Mouse (Mus musculus) lung, postnatal 25 days (tissue): ENCODE measurements around the gene 8030474K03Rik.
"Not testable (repeated sequence)": the region's sequence is repeated elsewhere in the genome, so short reads cannot be mapped to it uniquely, and the experiment has no call there.

Experiments
- DNase-seq: peaks from one replicate; pipeline ENCODE4 v3.0.0; 2022; ENCODE audit warnings: low spot score

Gene 8030474K03Rik

DNA sequence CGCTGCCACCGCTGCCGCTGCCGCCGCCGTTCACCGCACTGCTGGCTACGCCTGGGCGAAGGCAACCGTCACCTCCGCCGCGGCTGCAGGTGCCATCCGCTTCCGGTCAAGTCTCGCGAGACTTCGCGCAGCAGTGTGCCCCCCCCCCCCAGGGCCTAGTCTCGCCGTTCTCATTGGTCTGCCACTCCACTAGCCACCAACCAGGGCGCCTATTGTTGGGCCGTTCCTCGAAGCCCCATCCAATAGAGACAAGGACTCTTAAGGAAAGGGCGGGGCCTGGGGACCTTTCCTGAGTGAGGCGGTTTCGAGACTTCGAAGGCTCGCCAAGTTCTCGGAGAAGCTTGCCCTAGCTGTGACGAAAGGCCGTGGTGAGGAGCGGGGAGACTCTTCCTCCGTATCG is at the start of gene 8030474K03Rik, which contains the start of gene Gm4779:
TSS of gene 8030474K03Rik (plus strand) at position 315 of the 400 bp plus-strand sequence.
TSS of gene Gm4779 (minus strand) at position 82 of the 400 bp plus-strand sequence.
- no peak for DNase-seq

DNA sequence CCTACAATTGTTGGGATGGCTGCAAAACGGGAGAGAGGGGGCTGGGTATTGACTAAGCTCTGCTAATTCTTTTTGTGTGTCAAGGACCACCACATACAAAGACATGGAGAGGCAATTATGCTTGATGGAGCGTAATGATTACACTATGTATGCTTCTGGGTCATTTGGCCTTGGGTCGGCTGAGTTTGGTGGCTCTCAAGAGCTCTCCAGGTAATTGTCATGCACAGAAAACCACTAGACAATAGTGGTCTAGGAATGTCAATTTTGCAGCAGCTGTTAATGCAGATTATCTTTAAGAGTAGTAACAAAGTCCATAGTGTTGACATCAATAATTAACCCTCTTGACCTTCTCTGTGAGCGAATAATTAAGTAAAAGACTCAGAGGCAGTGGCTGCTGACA is 44.3 kb upstream of the 8030474K03Rik start:
- DNase-seq, result no peak

DNA sequence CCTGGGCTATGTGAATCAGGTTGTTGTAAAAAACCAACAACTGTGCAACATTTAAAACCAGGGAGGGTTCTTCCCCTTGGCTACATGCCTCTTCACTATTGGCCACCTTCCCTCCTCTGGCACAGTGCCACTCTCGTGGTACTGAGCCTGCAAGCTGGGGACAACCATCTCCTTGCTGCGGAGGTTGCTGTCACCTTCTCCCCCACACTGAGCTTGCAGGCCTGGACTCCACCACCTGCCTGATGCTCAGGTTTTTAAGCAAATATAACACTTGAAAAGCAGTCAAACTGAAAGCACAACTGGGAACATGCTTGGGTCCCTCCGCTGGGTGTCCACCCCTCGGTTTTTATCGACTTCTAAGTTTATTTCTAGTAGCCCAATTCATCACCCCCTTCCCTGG is 40.0 kb upstream of the 8030474K03Rik start:
- no peak for DNase-seq

GRCm38 (mm10) chrX:101764621-101765020 is 29.8 kb upstream of the 8030474K03Rik start:
- DNase-seq, result no peak

DNA sequence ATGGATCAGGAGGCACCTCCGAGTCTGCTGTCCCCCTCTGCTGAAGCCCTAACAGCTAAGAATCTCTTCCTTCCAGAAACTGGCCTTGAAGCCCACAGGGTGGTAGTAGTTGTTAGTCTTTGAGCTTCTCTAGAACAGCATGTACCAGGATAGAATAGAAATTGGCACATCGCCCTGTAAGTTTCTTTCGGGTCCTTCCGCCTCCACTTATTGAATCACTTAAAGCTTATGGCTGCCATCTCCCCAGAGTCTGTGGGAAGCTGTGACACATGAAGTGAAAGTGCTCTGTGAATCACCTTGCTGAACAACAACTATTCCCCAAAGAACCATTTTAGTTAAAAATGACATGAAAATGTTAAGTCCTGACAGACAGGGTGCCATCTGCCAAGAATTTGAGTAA is 29.3 kb upstream of the 8030474K03Rik start:
- DNase-seq, result no peak

GRCm38 (mm10) chrX:101767280-101767679 is 27.2 kb upstream of the 8030474K03Rik start:
- DNase-seq, result no peak

DNA sequence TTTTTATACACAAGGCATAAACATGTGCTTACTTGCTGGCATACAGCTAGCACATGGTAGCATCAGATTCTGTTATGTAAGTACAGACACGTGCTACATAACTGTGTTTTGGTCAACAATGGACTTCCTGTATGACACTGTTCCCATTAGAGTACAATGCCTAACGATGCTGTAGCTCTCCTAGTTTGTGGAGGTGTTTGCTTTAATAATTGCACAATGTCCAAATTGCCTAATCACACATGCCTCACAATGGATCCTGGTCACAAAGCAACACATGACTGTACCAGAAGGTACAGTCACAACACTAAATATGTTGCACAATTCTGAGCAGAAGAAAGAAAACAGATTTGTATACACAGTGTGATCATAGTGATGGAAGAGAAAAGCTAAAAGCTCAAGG is 25.0 kb upstream of the 8030474K03Rik start:
- peak; percentile 13 for DNase-seq

DNA sequence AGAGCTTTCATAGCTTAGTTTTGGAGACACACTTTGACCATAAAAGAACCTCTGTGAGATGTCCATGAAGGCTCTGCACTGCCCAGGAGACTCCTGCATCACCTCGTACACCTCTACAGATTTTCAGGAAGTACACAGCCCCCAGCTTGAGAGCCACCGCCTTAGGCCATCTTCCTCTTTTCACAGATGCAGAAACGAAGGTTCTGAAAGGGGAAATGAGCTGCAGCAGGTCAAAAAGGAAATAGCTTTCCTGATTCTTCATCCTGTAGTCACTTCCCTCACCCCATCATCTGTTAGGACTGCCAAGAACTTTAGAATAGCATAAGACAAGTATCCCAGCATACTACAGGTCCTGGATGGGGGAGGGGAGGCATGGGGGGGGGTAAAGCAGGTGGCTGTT is 24.1 kb upstream of the 8030474K03Rik start:
- DNase-seq, result peak; percentile 24

- DNase-seq, result peak; percentile 50
Measured at GRCm38 (mm10) chrX:101772035-101772434, 22.4 kb upstream of the 8030474K03Rik start.

- DNase-seq, result peak; percentile 26
Measured at GRCm38 (mm10) chrX:101791551-101791950, 2.9 kb upstream of the 8030474K03Rik start.

DNA sequence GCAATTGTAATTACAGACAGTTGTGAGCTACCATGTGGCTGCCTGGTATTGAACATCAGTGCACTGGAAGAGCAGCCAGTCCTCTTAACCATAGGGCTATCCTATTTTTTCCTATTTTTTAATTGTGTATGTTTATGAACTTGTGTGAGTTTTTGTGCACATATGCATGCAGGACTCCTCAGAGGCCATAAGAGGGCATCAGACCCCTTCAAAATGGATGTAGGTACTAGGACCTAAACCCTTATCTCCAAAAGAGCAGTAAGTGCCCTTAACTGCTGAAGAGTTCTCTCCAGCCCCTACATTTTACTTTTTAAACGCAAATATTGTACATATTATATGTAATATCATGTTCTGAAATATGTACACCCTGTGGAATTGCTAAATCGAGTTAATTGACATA is 11.1 kb downstream of the 8030474K03Rik start:
- DNase-seq, result no peak

DNA sequence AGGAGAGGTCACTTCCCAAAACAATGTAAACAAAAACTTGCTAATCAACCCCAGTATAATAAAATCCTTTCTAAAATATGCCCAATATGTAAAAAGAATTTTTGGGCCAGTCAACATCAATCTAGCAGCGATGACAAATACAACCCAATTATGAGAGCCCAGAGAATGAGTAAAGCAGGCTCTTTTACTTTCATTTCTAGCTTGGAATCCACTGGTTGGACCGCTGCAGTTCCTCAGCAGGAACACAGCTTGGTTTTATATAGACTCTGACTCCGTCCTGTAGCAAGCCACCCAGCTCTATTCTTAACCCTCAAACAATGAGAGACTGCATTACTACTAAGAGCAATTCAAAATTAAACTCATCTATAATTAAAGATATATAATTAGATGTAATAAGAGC is 17.3 kb downstream of the 8030474K03Rik start:
- no peak for DNase-seq

DNA sequence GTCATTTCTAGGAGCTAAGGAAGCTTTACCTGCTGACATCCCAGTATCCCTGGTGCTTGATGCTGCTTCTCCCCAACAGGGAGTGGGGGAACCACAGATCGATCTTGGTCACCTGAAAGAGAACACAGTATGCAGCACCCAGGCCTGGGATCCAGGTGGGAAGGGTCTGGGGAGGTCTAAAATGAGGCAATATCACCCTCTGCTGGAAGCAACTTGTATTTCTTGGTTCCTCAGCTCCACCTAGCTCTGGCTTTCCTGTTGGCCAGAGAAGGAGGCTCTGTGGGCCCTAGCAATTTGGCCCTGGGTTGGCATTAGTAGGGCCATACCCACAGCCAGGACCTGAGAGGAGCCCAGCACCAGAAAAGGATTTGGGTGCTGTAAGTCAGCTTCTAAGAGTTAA is 24.7 kb downstream of the 8030474K03Rik start:
- no peak for DNase-seq

DNA sequence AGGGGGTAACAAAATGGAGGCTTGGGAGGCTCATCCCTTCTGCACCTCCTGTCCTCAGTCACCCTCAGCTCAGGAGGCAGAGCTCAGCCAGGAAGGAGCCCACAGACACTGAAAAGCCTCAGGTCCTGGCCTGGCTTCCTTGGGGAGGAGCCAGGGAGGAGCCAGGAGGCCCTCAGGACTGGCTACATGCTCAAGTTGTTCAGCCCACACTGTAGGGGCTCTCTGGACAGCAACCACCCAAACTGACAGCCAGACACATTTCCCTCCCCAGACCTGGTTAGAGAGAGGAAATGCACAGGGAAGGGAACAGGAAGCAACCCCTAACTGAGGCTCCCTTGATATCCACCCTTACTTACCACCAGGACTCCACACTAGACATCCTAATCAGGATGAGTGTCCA is 25.5 kb downstream of the 8030474K03Rik start:
- DNase-seq, result not testable (repeated sequence)

DNA sequence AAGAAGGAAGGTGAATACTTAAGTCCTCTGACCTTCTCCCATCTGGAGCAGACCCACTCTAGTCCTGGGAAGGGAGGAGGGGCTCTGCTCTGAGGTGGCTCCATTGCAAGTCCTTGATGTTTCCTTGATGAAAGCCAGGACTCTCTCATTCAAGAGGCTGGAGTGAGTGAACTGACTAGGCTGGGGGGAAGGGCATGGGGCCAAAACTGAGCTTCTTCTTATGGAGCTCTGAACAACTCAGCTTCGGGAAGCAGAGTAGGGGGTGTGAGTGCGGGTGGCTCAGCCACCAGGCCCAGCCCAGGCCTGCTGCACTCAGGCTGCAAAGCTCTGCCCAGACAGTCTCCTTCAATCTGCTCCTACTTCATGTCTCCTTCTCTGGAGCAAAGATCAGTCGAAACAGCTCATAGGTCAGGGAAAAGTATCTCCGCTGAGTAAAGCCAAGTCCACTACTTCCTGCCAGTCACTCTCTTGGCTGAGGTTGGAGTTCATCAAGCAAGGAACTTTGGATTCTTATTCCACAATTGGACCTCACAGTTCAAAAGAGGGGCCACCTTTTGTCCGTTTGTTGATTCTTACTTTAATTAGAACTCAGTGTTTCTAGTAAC is 52.8 kb downstream of the 8030474K03Rik start:
- peak; percentile 18 for DNase-seq
